Mouse (Mus musculus) embryonic facial prominence, embryonic 12.5 days (tissue): Measurements from ENCODE around the gene Glrx5. TPM values are rescaled to one million over a fixed set of nuclear protein-coding genes. Genes with fewer than 3 reads are reported as not detected.

Experiments
- ATAC-seq: fragments of 200-750 bp; cut with Nextera tagmentation; 2 replicates; pipeline ENCODE4 v1.8.0; 2017; ENCODE audit not compliant: insufficient number of reproducible peaks, insufficient read depth, low FRiP score, low TSS enrichment
- H3K27ac ChIP-seq: fragments of 300-500 bp; sonication (generic); 2 replicates; pipeline ENCODE4 v1.5.1; 2016; ENCODE audit warnings: mild to moderate bottlenecking
- H3K27me3 ChIP-seq: fragments of 300-500 bp; sonication (generic); 2 replicates; pipeline ENCODE4 v1.6.1; 2016; ENCODE audit warnings: mild to moderate bottlenecking, moderate library complexity
- H3K36me3 ChIP-seq: fragments of 300-500 bp; sonication (generic); 2 replicates; pipeline ENCODE4 v1.6.1; 2016; ENCODE audit warnings: mild to moderate bottlenecking
- H3K4me1 ChIP-seq: fragments of 300-500 bp; sonication (generic); 2 replicates; pipeline ENCODE4 v1.6.1; 2016
- H3K4me2 ChIP-seq: fragments of 300-500 bp; sonication (generic); replicated peaks from 2 replicates; pipeline ENCODE4 v1.6.1; 2016; ENCODE audit warnings: mild to moderate bottlenecking, moderate library complexity
- H3K4me3 ChIP-seq: fragments of 300-500 bp; sonication (generic); 2 replicates; pipeline ENCODE4 v1.5.1; 2016; ENCODE audit warnings: mild to moderate bottlenecking
- H3K9ac ChIP-seq: fragments of 300-500 bp; sonication (generic); 2 replicates; pipeline ENCODE4 v1.6.1; 2016; ENCODE audit warnings: mild to moderate bottlenecking, moderate library complexity
- H3K9me3 ChIP-seq: fragments of 300-500 bp; sonication (generic); 2 replicates; pipeline ENCODE4 v1.6.1; 2016; ENCODE audit warnings: mild to moderate bottlenecking, moderate library complexity
- WGBS: fragments of 180-500 bp; shearing (Covaris S2); methylation state at CpG from one replicate; pipeline ENCODE4 v1.1.7; 2016; 5-methylcytosine and 5-hydroxymethylcytosine counted together
- polyA plus RNA-seq: library from polyadenylated mRNA; unstranded; fragments of >200 nt; fragmentation: Nextera tagmentation; extraction: Ambion mirVana; gene quantifications from 2 replicates; pipeline ENCODE4 v1.2.1, GENCODE M21; 2016

The Glrx5 gene
- polyA plus RNA-seq, 1 experiment from 2014 or later = 188 TPM

GRCm38 (mm10) chr12:105038918-105039317 is 6.4 kb downstream of the Glrx5 start:
- H3K27ac ChIP-seq = no peak overlapping the region
- H3K36me3 ChIP-seq = peaks cover 33% of the 10 kb centered on the region

GRCm38 (mm10) chr12:105039578-105040289 is 7.2 kb downstream of the Glrx5 start:
- H3K4me1 ChIP-seq = peaks cover 12% of the 10 kb centered on the region; the same call in 1 of the 2 replicates
- H3K36me3 ChIP-seq = peaks cover 33% of the 10 kb centered on the region
- ATAC-seq = no peak
- H3K27me3 ChIP-seq = no peaks in the 10 kb centered on the region
- no peak overlapping the region for H3K4me3 ChIP-seq
- 58% methylated on average over 12 of the region's 12 CpGs for WGBS
- H3K27ac ChIP-seq = 0 out of 2 replicates have a peak overlapping the region, but pooled peaks have one; percentile 31
- H3K9me3 ChIP-seq = no peaks in the 10 kb centered on the region
- H3K4me2 ChIP-seq = no peak overlapping the region
- H3K9ac ChIP-seq = no peak overlapping the region

More at GRCm38 (mm10) chr12:105038918-105039317, 6.4 kb downstream of the Glrx5 start:
- peaks cover 20% of the 10 kb centered on the region for H3K4me1 ChIP-seq
- WGBS = 79% methylated on average over 7 of the region's 7 CpGs
- no peaks in the 10 kb centered on the region for H3K27me3 ChIP-seq
- H3K9me3 ChIP-seq = no peaks in the 10 kb centered on the region
- H3K4me3 ChIP-seq = no peak overlapping the region
- no peak overlapping the region for H3K9ac ChIP-seq
- ATAC-seq = no peak
- no peak overlapping the region for H3K4me2 ChIP-seq

GRCm38 (mm10) chr12:105040950-105041349 is 8.5 kb downstream of the Glrx5 start:
- Histone ChIP-seq H3K27ac (no peak overlapping the region), H3K9me3 (no peaks in the 10 kb centered on the region), H3K4me2 (no peak overlapping the region), H3K4me3 (no peak overlapping the region), H3K9ac (no peak overlapping the region), H3K4me1 (peaks cover 12% of the 10 kb centered on the region; the same call in 1 of the 2 replicates), H3K36me3 (peaks cover 33% of the 10 kb centered on the region), H3K27me3 (no peaks in the 10 kb centered on the region)
- 94% methylated on average over 7 of the region's 7 CpGs for WGBS
- no peak for ATAC-seq

GRCm38 (mm10) chr12:105043081-105043480 is 10.6 kb downstream of the Glrx5 start:
- Histone ChIP-seq H3K27me3 (no peaks in the 10 kb centered on the region), H3K9ac (no peak overlapping the region), H3K27ac (no peak overlapping the region), H3K4me1 (peaks cover 10% of the 10 kb centered on the region; the same call in 1 of the 2 replicates), H3K9me3 (0 out of 2 replicates have a peak, but pooled peaks cover 5% of the 10 kb centered on the region), H3K4me2 (no peak overlapping the region), H3K4me3 (no peak overlapping the region), H3K36me3 (peaks cover 33% of the 10 kb centered on the region)
- ATAC-seq = no peak
- 78% methylated on average over 5 of the region's 5 CpGs for WGBS

GRCm38 (mm10) chr12:105044775-105045174 is 12.3 kb downstream of the Glrx5 start:
- no peak for ATAC-seq
- Histone ChIP-seq H3K36me3 (peaks cover 33% of the 10 kb centered on the region), H3K4me1 (peaks cover 3% of the 10 kb centered on the region; the same call in 1 of the 2 replicates), H3K4me2 (no peak overlapping the region), H3K4me3 (no peak overlapping the region), H3K27me3 (no peaks in the 10 kb centered on the region), H3K9ac (no peak overlapping the region), H3K27ac (no peak overlapping the region), H3K9me3 (0 out of 2 replicates have a peak, but pooled peaks cover 5% of the 10 kb centered on the region)
- 91% methylated on average over 9 of the region's 9 CpGs for WGBS

GRCm38 (mm10) chr12:105048301-105048863 is 15.9 kb downstream of the Glrx5 start:
- H3K9ac ChIP-seq = no peak overlapping the region
- H3K27me3 ChIP-seq = no peaks in the 10 kb centered on the region
- 0 out of 2 replicates have a peak, but pooled peaks cover 3% of the 10 kb centered on the region for H3K36me3 ChIP-seq
- 0 out of 2 replicates have a peak, but pooled peaks cover 5% of the 10 kb centered on the region for H3K9me3 ChIP-seq
- no peak overlapping the region for H3K4me2 ChIP-seq
- WGBS = 71% methylated on average over 17 of the region's 17 CpGs
- no peak overlapping the region for H3K27ac ChIP-seq
- no peak overlapping the region for H3K4me3 ChIP-seq
- H3K4me1 ChIP-seq = 0 out of 2 replicates have a peak, but pooled peaks cover 3% of the 10 kb centered on the region
- 0 out of 2 replicates have a peak, but pooled peaks have one; percentile 8 for ATAC-seq

- Histone ChIP-seq H3K27ac (no peak overlapping the region), H3K36me3 (no peaks in the 10 kb centered on the region), H3K4me2 (no peak overlapping the region), H3K27me3 (no peaks in the 10 kb centered on the region), H3K9ac (no peak overlapping the region), H3K4me1 (0 out of 2 replicates have a peak, but pooled peaks cover 3% of the 10 kb centered on the region), H3K9me3 (0 out of 2 replicates have a peak, but pooled peaks cover 5% of the 10 kb centered on the region), H3K4me3 (no peak overlapping the region)
- no peak for ATAC-seq
- WGBS = 75% methylated on average over 12 of the region's 12 CpGs
These were observed 17.3 kb downstream of the Glrx5 start for GRCm38 (mm10) chr12:105049813-105050212.

- 0 out of 2 replicates have a peak, but pooled peaks cover 3% of the 10 kb centered on the region for H3K4me1 ChIP-seq
- WGBS = 9% methylated on average over 4 of the region's 4 CpGs
- no peak overlapping the region for H3K9ac ChIP-seq
- no peak for ATAC-seq
- no peaks in the 10 kb centered on the region for H3K36me3 ChIP-seq
- H3K9me3 ChIP-seq = 0 out of 2 replicates have a peak, but pooled peaks cover 5% of the 10 kb centered on the region
- H3K27me3 ChIP-seq = no peaks in the 10 kb centered on the region
- H3K27ac ChIP-seq = no peak overlapping the region
- H3K4me2 ChIP-seq = no peak overlapping the region
- H3K4me3 ChIP-seq = no peak overlapping the region
These were observed 18.4 kb downstream of the Glrx5 start for GRCm38 (mm10) chr12:105050898-105051297.

GRCm38 (mm10) chr12:105054041-105054440 is 21.6 kb downstream of the Glrx5 start:
- H3K9me3 ChIP-seq = no peaks in the 10 kb centered on the region
- 0 out of 2 replicates have a peak, but pooled peaks cover 3% of the 10 kb centered on the region for H3K4me1 ChIP-seq
- no peaks in the 10 kb centered on the region for H3K27me3 ChIP-seq
- no peak overlapping the region for H3K9ac ChIP-seq
- no peak overlapping the region for H3K4me2 ChIP-seq
- no peak overlapping the region for H3K27ac ChIP-seq
- H3K4me3 ChIP-seq = no peak overlapping the region
- ATAC-seq = no peak
- WGBS = 92% methylated on average over 15 of the region's 15 CpGs
- no peaks in the 10 kb centered on the region for H3K36me3 ChIP-seq

- 79% methylated on average over 6 of the region's 6 CpGs for WGBS
- no peak; the same call in 1 of the 2 replicates for ATAC-seq
- H3K4me3 ChIP-seq = no peak overlapping the region
These were observed 22.8 kb downstream of the Glrx5 start for GRCm38 (mm10) chr12:105055308-105055707.

GRCm38 (mm10) chr12:105060006-105060405 is 27.5 kb downstream of the Glrx5 start:
- Histone ChIP-seq H3K36me3 (no peaks in the 10 kb centered on the region), H3K27me3 (no peaks in the 10 kb centered on the region), H3K4me3 (no peak overlapping the region), H3K27ac (no peak overlapping the region), H3K4me2 (no peak overlapping the region), H3K9ac (no peak overlapping the region), H3K4me1 (peaks cover 3% of the 10 kb centered on the region; the same call in 1 of the 2 replicates), H3K9me3 (no peaks in the 10 kb centered on the region)
- no peak for ATAC-seq
- WGBS = 85% methylated on average over 2 of the region's 2 CpGs

More at GRCm38 (mm10) chr12:105055308-105055707, 22.8 kb downstream of the Glrx5 start:
- Histone ChIP-seq H3K9me3 (no peaks in the 10 kb centered on the region), H3K27ac (no peak overlapping the region), H3K4me1 (0 out of 2 replicates have a peak, but pooled peaks cover 3% of the 10 kb centered on the region), H3K4me2 (no peak overlapping the region), H3K9ac (no peak overlapping the region), H3K27me3 (no peaks in the 10 kb centered on the region), H3K36me3 (no peaks in the 10 kb centered on the region)
